Mouse (Mus musculus) brain, adult 2 months (tissue): ENCODE data around the gene Rbpms2.

Experiments
- DNase-seq: peaks from one replicate; pipeline ENCODE4 v3.0.0; 2011; ENCODE audit warnings: low read depth, low spot score

Rbpms2 gene

DNA sequence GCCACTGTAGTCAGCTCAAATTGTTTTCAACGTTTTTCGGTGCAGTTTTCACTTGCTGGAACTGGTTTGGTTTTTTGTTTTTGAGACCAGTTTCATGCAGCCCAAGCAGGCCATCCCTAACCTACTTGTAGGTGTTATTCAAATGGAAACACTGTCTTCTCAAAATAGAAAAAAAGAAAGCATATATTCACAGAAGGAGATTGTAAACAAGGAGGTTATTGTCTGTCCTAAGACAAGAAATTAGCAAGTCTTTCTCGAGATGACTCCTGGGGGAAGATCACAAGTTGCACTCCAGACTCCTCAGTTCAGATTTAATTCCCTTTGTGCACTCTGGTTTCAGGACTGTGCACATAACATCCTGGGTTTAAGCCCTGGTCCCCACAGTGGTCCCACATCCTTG is 10.1 kb upstream of the Rbpms2 start:
- no peak for DNase-seq

- no peak for DNase-seq
These were observed 8.3 kb upstream of the Rbpms2 start for GRCm38 (mm10) chr9:65621196-65621595.

DNA sequence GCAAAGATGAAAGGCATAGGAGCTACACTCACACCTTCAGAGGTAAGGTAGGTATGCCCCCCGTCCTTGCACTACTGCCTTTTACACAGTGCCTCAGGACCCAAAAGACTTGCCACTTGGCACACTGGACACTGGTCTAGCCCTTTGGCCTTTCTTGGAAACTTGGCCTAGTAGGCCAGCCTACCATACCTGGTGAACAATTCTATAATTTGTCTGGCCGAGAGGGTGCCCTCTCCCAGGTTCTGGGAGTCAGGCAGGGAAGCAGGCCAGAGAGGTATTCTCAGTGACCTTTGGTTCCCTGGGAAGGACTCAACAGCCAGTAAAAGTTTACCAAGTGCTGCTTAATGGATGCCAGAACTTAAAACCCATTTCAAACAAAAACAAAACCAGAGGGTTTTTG is 7.8 kb upstream of the Rbpms2 start:
- DNase-seq, result no peak

DNA sequence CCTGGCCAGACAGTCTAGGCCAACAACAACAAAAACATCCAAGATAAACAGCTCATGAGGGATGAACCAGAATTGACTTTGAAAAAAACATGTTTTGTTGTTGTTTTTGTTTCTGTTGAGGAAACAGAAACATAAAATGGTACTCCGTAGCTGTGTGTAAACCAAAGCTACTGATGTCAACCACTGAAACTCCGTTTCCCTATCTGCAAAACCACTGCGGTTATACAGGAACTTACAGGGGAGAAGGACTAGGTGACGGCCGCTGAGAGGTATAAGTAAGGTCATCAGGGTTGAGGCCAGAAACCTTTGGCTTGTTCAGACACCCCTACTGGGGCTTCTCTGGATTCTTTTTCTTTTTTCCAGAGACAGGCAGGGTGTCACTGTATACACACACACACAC is 6.6 kb upstream of the Rbpms2 start:
- DNase-seq, result no peak

GRCm38 (mm10) chr9:65624266-65624665 is 5.2 kb upstream of the Rbpms2 start:
- no peak for DNase-seq

DNA sequence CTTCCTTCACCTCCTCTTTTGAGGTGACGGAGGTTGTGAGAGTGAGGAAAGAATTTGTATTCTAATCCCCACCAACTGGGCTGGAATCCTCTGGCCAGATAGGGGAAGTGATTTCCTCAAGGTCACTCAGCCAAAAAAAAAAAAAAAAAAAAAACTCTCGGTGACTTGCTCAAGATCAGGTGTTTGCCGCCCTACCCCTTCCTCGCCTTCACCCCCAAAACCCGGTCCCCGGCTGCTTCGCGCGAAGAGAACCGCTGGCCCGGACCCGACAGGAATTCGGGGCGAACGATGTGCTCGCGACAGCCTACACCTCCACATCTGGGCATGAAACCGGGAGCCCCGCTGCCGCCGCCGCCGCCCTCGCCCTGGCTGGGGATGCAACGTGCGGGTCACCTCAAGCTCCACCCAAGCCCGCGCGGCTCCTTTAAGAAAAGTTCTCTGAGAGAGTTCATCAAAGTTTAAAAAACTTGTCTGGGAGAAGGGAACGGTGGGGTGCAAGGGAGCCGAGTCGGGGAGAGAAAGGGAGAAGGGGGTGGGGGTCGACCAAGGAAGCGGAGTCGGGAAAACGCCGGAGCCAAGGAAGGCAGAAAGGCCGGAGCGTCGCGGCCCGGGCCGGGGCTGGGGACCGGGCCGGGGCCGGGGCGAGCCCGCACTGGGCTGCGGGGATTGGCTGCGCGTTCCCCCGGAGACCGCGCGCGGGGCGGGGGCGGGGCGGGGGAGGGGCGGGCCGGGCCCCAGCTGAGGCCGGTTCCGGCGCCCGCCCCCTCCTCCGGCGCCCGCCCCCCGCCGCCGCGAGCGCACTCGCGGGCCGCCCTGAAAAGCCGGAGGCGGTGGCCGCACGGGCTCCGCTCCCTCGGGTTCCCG is 551 bp downstream of the Rbpms2 start:
- no peak for DNase-seq

- no peak for DNase-seq
These were observed 1.3 kb downstream of the Rbpms2 start for GRCm38 (mm10) chr9:65630631-65631353.

DNA sequence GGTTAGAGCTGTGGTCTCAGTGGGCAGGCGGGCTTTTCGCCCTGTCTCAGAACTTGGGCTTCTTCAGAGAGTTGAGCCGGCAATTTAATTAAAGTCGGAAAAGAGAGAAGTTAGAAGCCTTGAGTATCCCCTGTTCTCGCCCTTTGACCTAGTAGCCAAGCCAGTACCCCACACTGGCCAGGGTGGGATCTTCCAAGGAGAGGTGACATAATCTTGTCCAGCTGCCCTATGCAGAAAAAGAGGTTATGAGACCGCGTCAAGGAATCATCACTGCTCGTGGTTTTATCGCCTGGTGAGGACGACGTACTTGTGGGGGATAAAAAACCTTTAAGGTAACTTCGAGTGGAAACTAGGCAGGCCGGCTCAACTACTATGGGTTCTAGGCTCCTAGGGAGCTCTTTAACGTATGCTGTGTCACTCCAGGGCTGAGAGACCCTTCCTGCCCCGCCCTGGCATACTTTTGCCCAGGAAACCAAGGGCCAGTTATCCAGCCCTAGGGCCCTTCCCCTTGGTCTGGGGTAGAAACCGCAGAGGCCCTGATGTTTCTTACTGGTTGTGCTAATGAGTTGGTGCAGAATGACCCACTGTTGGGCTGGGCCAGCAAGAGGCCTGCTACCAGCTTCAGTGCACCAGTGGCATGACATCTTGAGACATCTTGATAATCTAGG is 2.0 kb downstream of the Rbpms2 start:
- DNase-seq, result no peak

DNA sequence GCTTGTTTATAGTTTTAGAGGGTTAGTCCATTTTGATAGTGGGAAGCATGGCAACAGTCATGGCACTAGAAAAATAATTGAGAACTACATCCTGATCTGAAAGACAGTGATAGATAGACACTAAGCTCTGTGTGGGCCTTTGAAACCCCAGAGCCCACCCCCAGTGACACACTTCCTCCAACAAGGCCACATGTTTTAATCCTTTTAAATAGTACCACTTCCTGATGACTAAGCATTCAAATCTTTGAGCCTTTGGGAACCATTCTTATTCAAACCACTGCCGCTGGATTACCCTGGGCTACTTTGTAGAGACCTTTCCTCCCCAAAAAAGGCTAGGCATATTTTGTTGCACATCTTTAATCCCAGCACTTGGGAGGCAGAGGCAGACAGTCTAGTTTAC is 6.3 kb downstream of the Rbpms2 start:
- DNase-seq, result no peak

GRCm38 (mm10) chr9:65636926-65637325 is 7.5 kb downstream of the Rbpms2 start:
- DNase-seq, result no peak

GRCm38 (mm10) chr9:65639065-65639464 is 9.6 kb downstream of the Rbpms2 start:
- DNase-seq, result no peak

- no peak for DNase-seq
These were observed 11.5 kb downstream of the Rbpms2 start for GRCm38 (mm10) chr9:65640838-65641410.

DNA sequence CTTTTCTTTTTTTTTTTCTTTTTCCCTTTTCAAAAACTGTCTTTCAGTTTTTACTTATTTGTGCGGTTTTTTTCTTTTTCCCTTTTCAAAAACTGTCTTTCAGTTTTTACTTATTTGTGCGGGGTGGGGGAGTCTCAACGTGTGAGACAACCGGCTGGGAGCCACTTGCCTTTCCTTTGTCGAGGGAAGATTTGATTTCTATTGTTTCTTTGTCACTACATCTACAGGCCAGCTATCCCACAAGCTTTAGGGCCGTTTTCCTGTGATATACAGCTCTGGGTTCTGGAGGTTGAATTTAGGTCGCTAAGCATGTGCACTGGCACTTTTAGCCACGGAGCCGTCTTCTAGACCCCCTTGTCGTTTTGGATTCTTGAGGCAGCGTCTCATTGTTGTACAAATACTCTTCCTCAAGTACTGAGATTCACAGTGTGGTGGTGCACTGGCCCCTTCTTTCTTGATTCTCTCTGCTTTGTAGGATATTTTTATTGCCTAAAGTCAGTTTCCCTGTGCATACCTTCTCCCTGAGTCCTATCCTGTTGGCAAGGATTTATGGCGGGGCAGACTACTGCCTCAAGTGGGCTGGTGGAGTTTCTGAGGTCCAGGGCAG is 12.1 kb downstream of the Rbpms2 start:
- DNase-seq, result no peak

GRCm38 (mm10) chr9:65642546-65642945 is 13.1 kb downstream of the Rbpms2 start:
- DNase-seq, result no peak

GRCm38 (mm10) chr9:65644960-65645359 is 15.5 kb downstream of the Rbpms2 start:
- DNase-seq, result no peak

GRCm38 (mm10) chr9:65645984-65646383 is 16.5 kb downstream of the Rbpms2 start:
- DNase-seq, result no peak

DNA sequence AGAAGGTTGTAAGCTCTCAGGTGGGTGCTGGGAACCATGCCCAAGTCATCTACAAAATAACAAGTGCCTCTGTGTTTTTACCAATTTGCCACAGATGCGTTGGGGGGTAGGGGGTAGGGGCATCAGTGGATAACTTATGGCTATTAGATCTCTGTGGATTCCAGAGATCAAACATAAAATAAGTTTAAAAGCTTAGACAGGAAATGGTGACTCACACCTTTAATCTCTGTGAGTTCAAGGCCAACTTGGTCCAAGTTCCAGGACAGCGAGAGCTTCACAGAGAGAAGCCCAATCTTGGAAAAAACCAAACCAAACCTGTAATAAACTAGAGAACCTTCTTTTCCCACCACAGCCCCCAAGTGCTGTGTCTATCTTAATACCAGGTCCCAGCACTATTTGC is 17.3 kb downstream of the Rbpms2 start:
- DNase-seq, result no peak

DNA sequence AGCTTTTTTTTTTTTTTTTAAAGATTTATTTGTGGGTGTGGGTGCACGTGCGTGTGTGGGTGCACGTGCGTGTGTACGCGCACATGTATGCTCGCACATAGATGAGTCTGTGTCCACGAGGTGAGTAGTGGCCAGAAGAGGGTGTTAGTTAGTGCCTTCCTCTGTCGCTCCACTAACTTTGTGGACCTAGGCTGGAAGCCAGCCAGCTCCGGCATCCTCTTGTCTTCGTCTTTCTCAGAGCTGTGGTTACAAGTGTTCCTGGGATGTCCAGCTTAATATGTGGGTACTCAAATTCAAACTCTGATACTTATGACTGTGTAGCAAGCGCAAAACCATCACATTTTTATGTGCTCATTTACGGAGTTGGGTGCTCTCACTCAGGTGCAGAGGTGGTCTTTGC is 19.3 kb downstream of the Rbpms2 start:
- no peak for DNase-seq

- DNase-seq, result no peak
These were observed 20.5 kb downstream of the Rbpms2 start for GRCm38 (mm10) chr9:65649997-65650396.

GRCm38 (mm10) chr9:65651957-65652356 is 22.5 kb downstream of the Rbpms2 start:
- DNase-seq, result peak; percentile 21

DNA sequence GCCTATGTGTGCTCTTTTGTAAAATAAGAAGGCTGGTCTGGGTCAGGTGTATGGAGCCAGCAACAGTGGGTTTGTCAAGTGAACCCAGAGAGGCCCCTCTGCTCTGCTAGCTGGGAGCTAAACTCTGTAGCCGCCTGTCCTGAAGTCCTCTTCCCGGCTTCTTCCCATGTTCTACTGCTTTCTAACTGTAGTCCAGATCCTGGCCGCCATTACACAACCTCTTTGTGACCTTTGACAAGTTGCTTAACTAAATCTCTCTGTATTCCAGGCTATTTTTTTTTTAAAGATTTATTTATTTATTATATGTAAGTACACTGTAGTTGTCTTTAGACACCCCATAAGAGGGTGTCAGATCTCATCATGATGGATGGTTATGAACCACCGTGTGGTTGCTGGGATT is 24.3 kb downstream of the Rbpms2 start:
- DNase-seq, result no peak
